Mouse (Mus musculus) bone marrow macrophage, adult 2 months (primary cell): ENCODE measurements around the gene Fto.

ENCODE experiments used
- CTCF ChIP-seq: IDR thresholded peaks from 2 replicates; pipeline ENCODE4 v1.5.1; 2012; ENCODE audit warnings: low read depth, mild to moderate bottlenecking, low read length, moderate library complexity
- POLR2A ChIP-seq: IDR thresholded peaks from 2 replicates; pipeline ENCODE4 v1.6.1; 2012; ENCODE audit warnings: mild to moderate bottlenecking, low read depth, low read length, borderline replicate concordance

- TF ChIP-seq POLR2A, result no peak
- no peak for TF ChIP-seq CTCF
These were observed 84.7 kb downstream of the Fto start for GRCm38 (mm10) chr8:91398053-91398452.
